In the genomic region with DNA sequence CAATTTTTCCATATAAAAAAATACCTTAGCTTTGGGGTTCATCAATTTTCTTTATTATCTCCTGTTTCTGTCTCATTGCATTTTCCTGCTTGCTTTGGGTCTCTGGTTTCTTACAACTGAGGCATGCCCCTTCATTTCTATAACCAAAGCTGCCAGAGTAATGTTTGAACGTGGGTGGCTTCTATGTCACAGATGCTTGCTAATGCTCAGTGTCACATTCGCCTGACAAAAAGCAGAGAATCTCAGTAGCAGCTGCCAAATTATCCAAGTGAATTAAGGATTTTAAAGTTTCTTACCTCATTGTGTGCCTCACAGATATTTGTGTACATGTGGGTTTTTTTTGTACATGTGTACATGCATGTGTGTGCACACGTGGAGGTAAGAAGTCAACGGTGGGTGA, we compare ENCODE assay signal across 26 mouse cellular contexts.
DNase-seq lines count a peak whose midpoint lies in the region; ATAC-seq and TF ChIP-seq lines count a peak whose summit lies in the region.
"Had no signal": no experiment of that assay in that cellular context is flagged by ENCODE, and none has a peak within 500 bp of the region (broad histone marks: within the 10 kb centered on the region; RNA-seq: fewer than 3 reads in every experiment).

No protein-coding gene starts in this region.

- H3K27me3 ChIP-seq in intestine, embryonic 14.5 days (replicated peaks; ENCODE audit: control insufficient read depth, insufficient read depth, low read length), result no peaks in the 10 kb centered on the region
- H3K27me3 ChIP-seq in intestine, postnatal 0 days (replicated peaks; ENCODE audit: control insufficient read depth, insufficient read depth, low read length), result no peaks in the 10 kb centered on the region
- H3K27me3 ChIP-seq: CH12.LX; embryonic facial prominence, embryonic 12.5 days; forebrain, embryonic 13.5 days; forebrain, embryonic 15.5 days; Patski had no signal

- no peaks in the 10 kb centered on the region for H3K9me3 ChIP-seq in intestine, embryonic 14.5 days (ENCODE audit: control insufficient read depth, low read length)
- H3K9me3 ChIP-seq in intestine, postnatal 0 days (ENCODE audit: control insufficient read depth), result no peaks in the 10 kb centered on the region
- H3K9me3 ChIP-seq: embryonic facial prominence, embryonic 10.5 days; embryonic facial prominence, embryonic 12.5 days; forebrain, embryonic 13.5 days; forebrain, embryonic 15.5 days had no signal

- H3K9ac ChIP-seq in intestine, embryonic 14.5 days (ENCODE audit: low read length), result no peak overlapping the region
- no peak overlapping the region for H3K9ac ChIP-seq in intestine, postnatal 0 days (ENCODE audit: low read depth, low read length)
- H3K9ac ChIP-seq: embryonic facial prominence, embryonic 12.5 days; forebrain, embryonic 13.5 days; forebrain, embryonic 15.5 days had no signal

- H3K4me1 ChIP-seq in intestine, embryonic 14.5 days (replicated peaks; ENCODE audit: control insufficient read depth, insufficient read depth, low read length), result no peaks in the 10 kb centered on the region
- H3K4me1 ChIP-seq in intestine, postnatal 0 days (replicated peaks; ENCODE audit: control insufficient read depth, insufficient read depth, low read length), result no peaks in the 10 kb centered on the region
- H3K4me1 ChIP-seq: embryonic facial prominence, embryonic 10.5 days; embryonic facial prominence, embryonic 12.5 days; forebrain, embryonic 13.5 days had no signal

- DNase-seq in frontal cortex, postnatal 25 days (ENCODE audit: low spot score in 2 of 2), result no peak
- DNase-seq in intestine, embryonic 14.5 days (ENCODE audit: low spot score), result peak; percentile 29
- DNase-seq in layer of hippocampus, adult 9-11 months, result peak; percentile 69
- no peak for DNase-seq in layer of hippocampus, adult 11-12 months (ENCODE audit: low spot score)
- DNase-seq in right cerebral cortex, adult 18-20 months, result peak; percentile 56
- no peak for DNase-seq in right cerebral cortex, postnatal 25 days
- DNase-seq: adrenal gland, adult 8-10 months; adrenal gland, postnatal 14 days; adrenal gland, postnatal 36 days; B cell, adult 2 months; cerebellum, adult 11-12 months; cerebellum, adult 2 months; cerebellum, adult 9-10 months; cerebellum, postnatal 10 days; cerebellum, postnatal 25 days had no signal

- H3K27ac ChIP-seq in intestine, embryonic 14.5 days (ENCODE audit: low read depth), result no peak overlapping the region
- no peak overlapping the region for H3K27ac ChIP-seq in intestine, postnatal 0 days (ENCODE audit: low read depth, low read length)
- H3K27ac ChIP-seq: embryonic facial prominence, embryonic 10.5 days; embryonic facial prominence, embryonic 12.5 days; forebrain, embryonic 13.5 days; forebrain, embryonic 15.5 days had no signal

- WGBS in intestine, embryonic 14.5 days, result 72% methylated on average over 4 of the region's 4 CpGs
- WGBS in intestine, postnatal 0 days, result 74% methylated on average over 4 of the region's 4 CpGs

- peak; percentile 44; the same call in 1 of the 2 replicates for ATAC-seq in frontal cortex, adult (ENCODE audit: low TSS enrichment)
- no peak for ATAC-seq in intestine, embryonic 14.5 days (replicated peaks; ENCODE audit: low FRiP score, low TSS enrichment, low read depth)
- no peak for ATAC-seq in intestine, postnatal 0 days
- ATAC-seq: activated CD4-positive, CD25-positive, alpha-beta regulatory T cell, adult 4 months; CD4-positive, CD25-positive, alpha-beta regulatory T cell, adult 4 months; forebrain, embryonic 13.5 days; forebrain, embryonic 15.5 days; Patski had no signal

- H3K36me3 ChIP-seq in intestine, embryonic 14.5 days (ENCODE audit: control insufficient read depth, insufficient read depth, low read length), result no peaks in the 10 kb centered on the region
- no peaks in the 10 kb centered on the region for H3K36me3 ChIP-seq in intestine, postnatal 0 days (ENCODE audit: control insufficient read depth, insufficient read depth)
- H3K36me3 ChIP-seq: embryonic facial prominence, embryonic 10.5 days; embryonic facial prominence, embryonic 12.5 days; forebrain, embryonic 15.5 days; G1E had no signal

- H3K4me3 ChIP-seq in intestine, embryonic 14.5 days (ENCODE audit: low read depth, low read length), result no peak overlapping the region
- H3K4me3 ChIP-seq in intestine, postnatal 0 days (ENCODE audit: low read depth, low read length), result no peak overlapping the region
- H3K4me3 ChIP-seq: embryonic facial prominence, embryonic 10.5 days; embryonic facial prominence, embryonic 12.5 days; forebrain, embryonic 13.5 days; forebrain, embryonic 15.5 days had no signal

- no peak overlapping the region for H3K4me2 ChIP-seq in intestine, embryonic 14.5 days (ENCODE audit: low read length)
- no peak overlapping the region for H3K4me2 ChIP-seq in intestine, postnatal 0 days (replicated peaks; ENCODE audit: low read depth)
- H3K4me2 ChIP-seq: embryonic facial prominence, embryonic 12.5 days; forebrain, embryonic 13.5 days; forebrain, embryonic 15.5 days had no signal

- TF ChIP-seq CTCF in intestine, postnatal 0 days (IDR thresholded peaks at IDR 0.05; ENCODE audit: low read depth), result no peak

Comparison
In these comparisons a context has a peak if more than half of its experiments do, and no peak if none do; other contexts are left out.
1. DNase-seq: peak in intestine, embryonic 14.5 days (single experiment), layer of hippocampus, adult 9-11 months (single experiment) and right cerebral cortex, adult 18-20 months (single experiment); none in frontal cortex, postnatal 25 days (0 of 2), layer of hippocampus, adult 11-12 months (single experiment) and right cerebral cortex, postnatal 25 days (single experiment).